ENCODE assay signal across 8 mouse cellular contexts in genomic region chr16:33195686-33196313, GRCm38 (mm10). TPM values are rescaled to one million over a fixed set of nuclear protein-coding genes. Genes with fewer than 3 reads are reported as not detected.
DNase-seq lines count a peak whose midpoint lies in the region; ATAC-seq and TF ChIP-seq lines count a peak whose summit lies in the region.

No protein-coding gene starts in this region.

- no peak overlapping the region for H3K9ac ChIP-seq in kidney, postnatal 0 days (ENCODE audit: low read depth, low read length)
- no peak overlapping the region for H3K9ac ChIP-seq in CH12.LX (ENCODE audit: insufficient read depth, low read depth)
- no peak overlapping the region for H3K9ac ChIP-seq in lung, postnatal 0 days (replicated peaks; ENCODE audit: low read depth)

- peak; percentile 51; the same call in 1 of the 2 replicates for ATAC-seq in kidney, postnatal 0 days (replicated peaks; ENCODE audit: low FRiP score, low read depth)
- peak; percentile 71 for ATAC-seq in activated CD4-positive, CD25-positive, alpha-beta regulatory T cell, adult 4 months
- peak; percentile 50 for ATAC-seq in lung, postnatal 0 days

- WGBS in kidney, postnatal 0 days, result 62% methylated on average over 4 of the region's 5 CpGs
- whole genome bisulfite sequencing in lung, postnatal 0 days, result 43% methylated on average over 4 of the region's 5 CpGs

- no peak overlapping the region for H3K27ac ChIP-seq in kidney, postnatal 0 days
- H3K27ac ChIP-seq in CH12.LX (ENCODE audit: insufficient read depth, low read depth), result no peak overlapping the region
- no peak overlapping the region for H3K27ac ChIP-seq in lung, postnatal 0 days (ENCODE audit: low read length)

- no peak overlapping the region for H3K4me2 ChIP-seq in kidney, postnatal 0 days (ENCODE audit: low read length)
- H3K4me2 ChIP-seq in CH12.LX (ENCODE audit: insufficient read depth, low read depth, poor library complexity, severe bottlenecking), result no peak overlapping the region
- H3K4me2 ChIP-seq in lung, postnatal 0 days (replicated peaks; ENCODE audit: low read depth, low read length), result no peak overlapping the region

- H3K4me1 ChIP-seq in kidney, postnatal 0 days (replicated peaks; ENCODE audit: insufficient read depth, low read length), result no peaks in the 10 kb centered on the region
- H3K4me1 ChIP-seq in CH12.LX (ENCODE audit: control insufficient read depth in 1 of 2, insufficient read depth in 2 of 2), result peaks cover 0 to 18% of the 10 kb centered on the region in 2 experiments; a peak in 2 of 4 replicates
- peaks cover 11% of the 10 kb centered on the region; the same call in 1 of the 2 replicates for H3K4me1 ChIP-seq in lung, postnatal 0 days (ENCODE audit: insufficient read depth, low read depth, low read length)

- H3K79me2 ChIP-seq in CH12.LX (replicated peaks; ENCODE audit: control insufficient read depth, extremely low read depth, insufficient read depth, poor library complexity, severe bottlenecking), result no peaks in the 10 kb centered on the region

- peak; percentile 70 for DNase-seq in kidney, postnatal 0 days (ENCODE audit: low spot score)
- no peak for DNase-seq in kidney, adult 11 months
- DNase-seq in CH12.LX (ENCODE audit: extremely low read depth), result peak; percentile 65
- DNase-seq in lung, postnatal 0 days (ENCODE audit: low spot score), result peak; percentile 65
- DNase-seq in layer of hippocampus, postnatal 36 days, result no peak
- no peak for DNase-seq in right cerebral cortex, adult 2 months (ENCODE audit: low spot score in 2 of 2)
- DNase-seq in spleen, postnatal 14 days (ENCODE audit: low spot score in 2 of 2), result no peak

- no peak overlapping the region for H3K4me3 ChIP-seq in kidney, postnatal 0 days (replicated peaks; ENCODE audit: low read depth, low read length)
- H3K4me3 ChIP-seq in CH12.LX (replicated peaks in 1 of 3; ENCODE audit: low read depth in 2 of 3, low read length in 2 of 3, poor library complexity in 1 of 3), result no peak overlapping the region
- no peak overlapping the region for H3K4me3 ChIP-seq in lung, postnatal 0 days (ENCODE audit: low read depth, low read length)

- no peak for TF ChIP-seq EP300 in CH12.LX (IDR thresholded peaks at IDR 0.05; ENCODE audit: low read length)
- TF ChIP-seq EP300 in lung, postnatal 0 days (IDR thresholded peaks at IDR 0.05), result no peak

- in situ Hi-C loops in CH12.LX (cut with MboI; ENCODE audit: low pct_ligation_motif_present, low pct_unique_long_range_greater_than_20kb, low sequenced_read_pairs), result loop anchor here (10.0 to 25.0 kb wide), 2 partner anchors 539 to 767 kb away; partner anchors contain the start of gene Umps

- dilution Hi-C loops in CH12.LX (cut with MboI; ENCODE audit: extremely low pct_ligation_motif_present, extremely low pct_unique_long_range_greater_than_20kb, low sequenced_read_pairs), result no loop called here

- peak; percentile 66 for TF ChIP-seq CTCF in kidney, postnatal 0 days (IDR thresholded peaks at IDR 0.05; ENCODE audit: low read depth)
- TF ChIP-seq CTCF in CH12.LX (conservative IDR thresholded peaks at IDR 0.05 in 1 of 2, IDR thresholded peaks at IDR 0.05 in 1 of 2; ENCODE audit: low read depth in 2 of 2, low read length in 2 of 2), result peak; percentile 51 to 85
- TF ChIP-seq CTCF in lung, postnatal 0 days (IDR thresholded peaks at IDR 0.05), result peak; percentile 69

- TF ChIP-seq POLR2A in CH12.LX (IDR thresholded peaks at IDR 0.05; ENCODE audit: low read depth, low read length), result no peak

- TF ChIP-seq RAD21 in CH12.LX (IDR thresholded peaks at IDR 0.05; ENCODE audit: low read depth, low read length), result peak; percentile 83

- no peaks in the 10 kb centered on the region for H3K9me3 ChIP-seq in kidney, postnatal 0 days (replicated peaks; ENCODE audit: low read length)
- no peaks in the 10 kb centered on the region for H3K9me3 ChIP-seq in CH12.LX (replicated peaks; ENCODE audit: low read length)
- no peaks in the 10 kb centered on the region for H3K9me3 ChIP-seq in lung, postnatal 0 days (ENCODE audit: low read length)

- H3K27me3 ChIP-seq in kidney, postnatal 0 days (ENCODE audit: insufficient read depth, low read length), result no peaks in the 10 kb centered on the region
- H3K27me3 ChIP-seq in CH12.LX (replicated peaks), result no peaks in the 10 kb centered on the region
- H3K27me3 ChIP-seq in lung, postnatal 0 days (replicated peaks; ENCODE audit: insufficient read depth, low read length), result no peaks in the 10 kb centered on the region

- peaks cover 10% of the 10 kb centered on the region for H3K36me3 ChIP-seq in kidney, postnatal 0 days (ENCODE audit: insufficient read depth, low read length)
- H3K36me3 ChIP-seq in CH12.LX (replicated peaks in 1 of 2; ENCODE audit: control insufficient read depth in 1 of 2, insufficient read depth in 1 of 2, low read length in 1 of 2), result peaks cover 10 to 40% of the 10 kb centered on the region in 2 experiments
- 0 out of 2 replicates have a peak, but pooled peaks cover 3% of the 10 kb centered on the region for H3K36me3 ChIP-seq in lung, postnatal 0 days (ENCODE audit: insufficient read depth, low read length)

TF ChIP-seq in CH12.LX, 34 proteins besides CTCF, POLR2A, EP300 and RAD21:
- no peak for TF ChIP-seq CHD2 (IDR thresholded peaks at IDR 0.05; ENCODE audit: low read length)
- no peak for TF ChIP-seq NRF1 (IDR thresholded peaks at IDR 0.05; ENCODE audit: low read depth, low read length)
- no peak for TF ChIP-seq PAX5 (IDR thresholded peaks at IDR 0.05; ENCODE audit: low read length)
- no peak for TF ChIP-seq MAX (IDR thresholded peaks at IDR 0.05; ENCODE audit: low read length)
- TF ChIP-seq SMC3 (IDR thresholded peaks at IDR 0.05; ENCODE audit: low read depth, low read length), result peak; percentile 67
- TF ChIP-seq MYC (IDR thresholded peaks at IDR 0.05; ENCODE audit: low read depth, low read length), result peak; percentile 51; the same call in 1 of the 2 replicates

RNA-seq across cellular contexts. Expression of gene Osbpl11, which starts 10.9 kb away (rescaled TPM):
- polyA plus RNA-seq in kidney, postnatal 0 days (2015; fragmentation: Nextera tagmentation; extraction: Ambion mirVana), result 16.9 and 17.8 TPM in 2 replicates
- total RNA-seq in CH12.LX (2012; rRNA removed) (12.9 and 13.8 TPM in 2 replicates), CH12.LX (2014; rRNA removed) (10.5 and 10.8 TPM in 2 replicates)
- 11.4 and 12.1 TPM in 2 replicates for polyA plus RNA-seq in CH12.LX (2012; ENCODE audit: insufficient read length, low read depth)
- 1 to 10 TPM; 5.7 to 7.5 TPM for polyA plus RNA-seq in activated CD4-positive, CD25-positive, alpha-beta regulatory T cell, adult 4 months (2017; shearing (Covaris generic))
- polyA plus RNA-seq in lung, postnatal 0 days (2015; fragmentation: Nextera tagmentation; extraction: Ambion mirVana), result 12.6 and 13.6 TPM in 2 replicates
- total RNA-seq in layer of hippocampus, postnatal 36 days (2021), result 10 to 100 TPM; 18.4 to 19.9 TPM

RNA-seq across cellular contexts. Expression of gene Snx4, which starts 55.4 kb away (rescaled TPM):
- 90.6 and 97.5 TPM in 2 replicates for polyA plus RNA-seq in kidney, postnatal 0 days (2015; fragmentation: Nextera tagmentation; extraction: Ambion mirVana)
- 77.9 and 88.3 TPM in 2 replicates for total RNA-seq in CH12.LX (2012; rRNA removed)
- 168 and 183 TPM in 2 replicates for total RNA-seq in CH12.LX (2014; rRNA removed)
- 103 and 105 TPM in 2 replicates for polyA plus RNA-seq in CH12.LX (2012; ENCODE audit: insufficient read length, low read depth)
- polyA plus RNA-seq in activated CD4-positive, CD25-positive, alpha-beta regulatory T cell, adult 4 months (2017; shearing (Covaris generic)), result 100 to 1,000 TPM; 109 to 115 TPM
- polyA plus RNA-seq in lung, postnatal 0 days (2015; fragmentation: Nextera tagmentation; extraction: Ambion mirVana), result 121 and 135 TPM in 2 replicates
- 10 to 100 TPM; 29.0 to 33.0 TPM for total RNA-seq in layer of hippocampus, postnatal 36 days (2021)

Comparison
In these comparisons a context has a peak if more than half of its experiments do, and no peak if none do; other contexts are left out.
1. DNase-seq: peak in kidney, postnatal 0 days (single experiment), CH12.LX (single experiment) and lung, postnatal 0 days (single experiment); none in kidney, adult 11 months (single experiment), layer of hippocampus, postnatal 36 days (0 of 2), right cerebral cortex, adult 2 months (0 of 2) and spleen, postnatal 14 days (0 of 2).
2. Peak in every context shown above with its lines, with median percentiles within 50 percentile points of each other: ATAC-seq and CTCF ChIP-seq.